Mouse (Mus musculus) thymus, postnatal 4 days (tissue): Measurements from ENCODE around the gene Ada.
"Not testable (repeated sequence)": the region's sequence is repeated elsewhere in the genome, so short reads cannot be mapped to it uniquely, and the experiment has no call there.

Source experiments
- DNase-seq: peaks from one replicate; pipeline ENCODE4 v3.0.0; 2021

The Ada gene

GRCm38 (mm10) chr2:163693716-163694314, 56.2 kb downstream of the Ada start:
- no peak for DNase-seq

DNA sequence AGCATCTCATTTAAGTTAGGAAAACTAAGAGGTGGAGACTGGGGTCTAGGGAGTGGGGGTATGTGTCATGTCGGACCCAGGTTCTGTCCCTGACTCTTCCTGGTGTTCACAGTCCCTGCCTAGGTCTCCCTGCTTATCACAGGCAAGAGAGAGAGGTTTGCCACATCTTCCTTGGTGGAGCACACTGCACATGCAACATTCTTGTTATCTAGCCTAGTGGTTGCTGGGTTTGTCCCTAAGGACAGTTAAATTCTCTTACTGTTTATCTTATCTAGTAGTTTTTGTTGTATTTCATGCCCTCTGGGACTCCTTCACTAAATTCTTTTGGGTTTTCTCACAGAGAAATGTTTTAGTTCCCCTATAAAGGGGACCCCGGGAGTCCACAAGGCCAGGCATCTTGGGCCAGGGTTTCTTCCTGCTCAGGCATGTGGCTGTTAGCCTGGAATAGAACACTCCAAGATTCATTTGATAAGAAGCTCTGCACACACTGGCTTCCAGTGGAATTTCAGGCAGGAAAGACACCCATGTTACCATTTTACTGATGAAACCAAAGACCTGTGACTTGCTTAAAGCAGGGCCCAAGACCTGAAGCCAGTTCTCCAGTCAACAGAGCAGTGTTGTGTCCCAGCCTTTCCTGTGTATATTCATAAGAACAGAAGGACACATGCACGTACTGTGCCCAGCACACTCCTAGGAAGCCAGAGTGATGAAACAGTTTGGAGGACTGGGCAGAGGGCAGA, 57.0 kb downstream of the Ada start:
- DNase-seq: no peak

DNA sequence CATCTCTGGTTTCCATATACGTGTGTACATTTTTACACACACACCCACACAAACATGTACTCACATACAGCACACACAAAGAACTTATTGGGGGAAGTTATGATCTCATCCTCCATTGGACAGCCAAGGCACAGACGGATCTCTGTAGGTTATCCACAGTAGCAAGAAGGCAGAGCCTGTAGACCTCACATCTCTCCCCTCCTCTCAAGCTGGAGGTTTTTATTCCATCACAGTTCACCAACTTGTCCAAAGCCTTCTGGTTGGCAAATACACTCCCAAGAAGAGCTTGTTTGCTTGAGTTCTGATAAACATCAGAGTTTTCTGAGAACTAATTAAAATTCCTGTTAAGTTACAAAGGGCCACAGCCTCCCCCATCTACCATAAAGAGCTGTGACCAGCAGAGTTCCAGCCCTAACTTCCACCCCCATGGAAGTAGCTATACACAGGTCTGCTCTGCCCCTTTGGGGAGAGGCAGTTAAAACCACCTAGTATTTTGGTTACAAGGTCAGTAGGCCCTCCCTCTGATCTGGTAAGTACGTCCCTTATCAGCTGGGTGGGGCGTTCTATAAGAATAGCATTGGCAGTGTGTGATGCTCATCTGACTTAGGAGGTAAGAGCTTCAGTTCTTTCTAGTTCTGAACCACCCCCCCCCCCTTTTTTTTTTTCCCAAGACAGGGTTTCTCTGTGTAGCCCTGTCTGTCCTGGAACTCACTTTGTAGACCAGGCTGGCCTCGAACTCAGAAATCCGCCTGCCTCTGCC, 58.0 kb downstream of the Ada start:
- DNase-seq: no peak

- no peak for DNase-seq
Measured at GRCm38 (mm10) chr2:163690409-163691304, 59.4 kb downstream of the Ada start.

DNA sequence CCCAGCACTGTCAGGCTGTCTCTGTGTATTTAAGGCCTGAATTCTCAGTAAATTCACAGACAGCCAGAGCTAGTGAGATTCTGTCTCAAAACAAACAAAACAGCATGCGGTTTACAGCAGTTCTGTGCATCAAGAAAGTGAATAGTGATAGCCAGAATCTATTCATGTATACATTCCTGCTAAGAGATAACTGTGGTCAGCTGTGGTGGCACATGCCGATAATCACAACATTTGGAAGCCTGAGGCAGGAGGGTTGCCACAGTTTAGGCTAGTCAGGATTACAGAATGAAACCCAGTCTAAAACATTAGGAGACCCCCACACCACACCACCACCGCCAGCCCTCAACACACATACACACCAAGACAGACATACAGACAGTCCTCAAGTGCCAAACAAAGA, 60.3 kb downstream of the Ada start:
- DNase-seq: no peak

GRCm38 (mm10) chr2:163688377-163688776, 61.7 kb downstream of the Ada start:
- not testable (repeated sequence) for DNase-seq

GRCm38 (mm10) chr2:163686886-163687285, 63.2 kb downstream of the Ada start:
- no peak for DNase-seq

DNA sequence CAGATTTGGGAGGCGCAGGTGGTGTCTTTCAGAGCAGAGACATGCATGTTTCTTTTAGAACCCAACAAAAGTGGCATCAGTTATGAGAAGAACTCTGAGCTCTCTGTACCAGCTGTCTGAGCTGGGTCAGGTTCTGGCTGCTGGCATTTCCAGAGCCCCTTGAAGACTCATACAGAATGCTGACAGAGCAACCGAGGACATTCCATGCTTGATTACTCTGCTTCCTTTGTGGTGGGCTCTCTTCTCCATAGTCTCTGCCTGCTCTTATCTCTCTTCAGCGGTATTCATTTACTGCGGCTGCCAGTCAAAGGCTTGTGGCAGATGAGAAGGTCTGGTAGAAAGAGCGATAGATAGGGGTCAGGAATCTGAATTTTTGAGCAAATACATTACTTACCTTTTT, 63.8 kb downstream of the Ada start:
- no peak for DNase-seq

GRCm38 (mm10) chr2:163685761-163686200, 64.3 kb downstream of the Ada start:
- DNase-seq: no peak

GRCm38 (mm10) chr2:163685287-163685686, 64.8 kb downstream of the Ada start:
- no peak for DNase-seq

DNA sequence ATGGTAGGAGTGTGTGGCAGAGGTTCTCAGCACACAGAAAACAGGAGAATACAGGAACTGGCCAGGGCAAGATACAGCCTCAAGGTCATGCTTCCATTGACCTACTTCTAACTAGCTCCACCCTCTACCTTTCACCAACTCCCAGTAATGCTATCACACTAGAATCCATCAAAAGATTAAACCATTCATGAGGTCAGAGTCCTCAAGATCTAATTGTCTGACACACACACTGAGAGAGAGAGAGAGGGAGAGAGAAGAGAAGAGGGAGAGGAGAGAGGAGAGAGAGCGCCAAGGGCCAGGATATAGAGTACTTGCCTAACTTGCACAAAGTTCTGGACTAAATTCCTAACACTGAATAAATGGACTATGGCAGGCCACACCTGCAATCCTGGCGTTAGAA, 67.7 kb downstream of the Ada start:
- no peak for DNase-seq

GRCm38 (mm10) chr2:163676745-163677144, 73.3 kb downstream of the Ada start:
- DNase-seq: no peak
